Comparison of ENCODE assay signal across 29 mouse cellular contexts in the genomic region with DNA sequence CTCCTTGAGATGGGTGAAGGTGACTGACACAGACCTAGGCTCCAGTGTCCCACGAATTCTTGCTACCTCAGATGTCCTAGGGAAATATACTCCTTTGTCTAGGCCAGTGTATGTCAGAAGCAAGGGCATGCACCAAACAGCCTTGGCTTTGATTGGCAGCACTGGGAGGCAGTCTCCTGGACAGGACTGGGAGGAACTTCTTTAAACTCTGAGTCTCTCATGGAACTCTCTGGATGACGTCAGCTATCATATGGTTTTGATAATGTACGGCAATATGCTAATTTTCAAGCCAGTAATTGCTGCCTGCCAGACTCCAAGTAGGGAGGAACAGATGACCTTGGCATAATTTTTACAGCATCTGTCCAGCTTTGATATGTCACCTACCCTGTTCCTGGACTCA.
DNase-seq lines count a peak whose midpoint lies in the region; ATAC-seq lines count a peak whose summit lies in the region.
"Had no signal": no experiment of that assay in that cellular context is flagged by ENCODE, and none has a peak within 500 bp of the region (broad histone marks: within the 10 kb centered on the region; RNA-seq: fewer than 3 reads in every experiment).

No protein-coding gene starts in this region.

- DNase-seq in hindbrain, embryonic 11.5 days (ENCODE audit: low spot score), result no peak
- DNase-seq in embryo, embryonic 11 days, result peak; percentile 49
- no peak for DNase-seq in retina, postnatal 1 day
- DNase-seq in layer of hippocampus, adult 18-20 months (ENCODE audit: low spot score in 2 of 2), result no peak
- DNase-seq: adrenal gland, postnatal 25 days; cerebellum, adult 2 months; heart, postnatal 10 days; kidney, postnatal 14 days; liver; lung, adult 2 months; lung, postnatal 10 days; right cerebral cortex, postnatal 4 days; thymus, adult 18-20 months; thymus, postnatal 36 days had no signal

- H3K9me3 ChIP-seq in hindbrain, embryonic 15.5 days, result no peaks in the 10 kb centered on the region
- no peaks in the 10 kb centered on the region for H3K9me3 ChIP-seq in hindbrain, embryonic 11.5 days (ENCODE audit: control insufficient read depth, low read length)
- 0 out of 2 replicates have a peak, but pooled peaks cover 5% of the 10 kb centered on the region for H3K9me3 ChIP-seq in embryonic facial prominence, embryonic 13.5 days
- peaks cover 8% of the 10 kb centered on the region; the same call in 1 of the 2 replicates for H3K9me3 ChIP-seq in limb, embryonic 12.5 days
- H3K9me3 ChIP-seq: intestine, embryonic 15.5 days; midbrain, embryonic 13.5 days; neural tube, embryonic 15.5 days had no signal

- H3K27ac ChIP-seq in hindbrain, embryonic 15.5 days (replicated peaks), result no peak overlapping the region
- no peak overlapping the region for H3K27ac ChIP-seq in hindbrain, embryonic 11.5 days (ENCODE audit: low read depth, low read length)
- H3K27ac ChIP-seq in embryonic facial prominence, embryonic 13.5 days, result no peak overlapping the region; the same call in 1 of the 2 replicates
- H3K27ac ChIP-seq in limb, embryonic 12.5 days, result no peak overlapping the region
- H3K27ac ChIP-seq: heart, embryonic 13.5 days; hindbrain, embryonic 10.5 days; hindbrain, postnatal 0 days; intestine, embryonic 15.5 days; layer of hippocampus, adult 2 months; left cerebral cortex, adult 2 months; liver, embryonic 14.5 days; macrophage; midbrain, embryonic 13.5 days; neural tube, embryonic 15.5 days; stomach, postnatal 0 days had no signal

- 65% methylated on average over 3 of the region's 3 CpGs for WGBS in hindbrain, embryonic 15.5 days
- 84% methylated on average over 3 of the region's 3 CpGs for WGBS in hindbrain, embryonic 11.5 days
- 26% methylated on average over 3 of the region's 3 CpGs for WGBS in embryonic facial prominence, embryonic 13.5 days
- 36% methylated on average over 3 of the region's 3 CpGs for WGBS in limb, embryonic 12.5 days

- no peak overlapping the region for H3K9ac ChIP-seq in hindbrain, embryonic 15.5 days
- no peak overlapping the region for H3K9ac ChIP-seq in hindbrain, embryonic 11.5 days (ENCODE audit: low read depth, low read length)
- H3K9ac ChIP-seq in embryonic facial prominence, embryonic 13.5 days, result no peak overlapping the region
- no peak overlapping the region for H3K9ac ChIP-seq in limb, embryonic 12.5 days (replicated peaks)
- H3K9ac ChIP-seq: heart, embryonic 13.5 days; intestine, embryonic 15.5 days; liver, embryonic 14.5 days; midbrain, embryonic 13.5 days; neural tube, embryonic 15.5 days had no signal

- H3K36me3 ChIP-seq in hindbrain, embryonic 15.5 days, result no peaks in the 10 kb centered on the region
- H3K36me3 ChIP-seq in hindbrain, embryonic 11.5 days (ENCODE audit: control insufficient read depth, insufficient read depth, low read length), result no peaks in the 10 kb centered on the region
- H3K36me3 ChIP-seq in embryonic facial prominence, embryonic 13.5 days, result no peaks in the 10 kb centered on the region
- no peaks in the 10 kb centered on the region for H3K36me3 ChIP-seq in limb, embryonic 12.5 days
- H3K36me3 ChIP-seq: heart, embryonic 13.5 days; hindbrain, embryonic 10.5 days; intestine, embryonic 15.5 days; midbrain, embryonic 13.5 days; neural tube, embryonic 15.5 days had no signal

- H3K4me3 ChIP-seq in hindbrain, embryonic 15.5 days, result no peak overlapping the region
- H3K4me3 ChIP-seq in hindbrain, embryonic 11.5 days (ENCODE audit: low read depth, low read length), result no peak overlapping the region
- no peak overlapping the region for H3K4me3 ChIP-seq in embryonic facial prominence, embryonic 13.5 days
- H3K4me3 ChIP-seq in limb, embryonic 12.5 days (replicated peaks), result no peak overlapping the region
- H3K4me3 ChIP-seq: heart, embryonic 13.5 days; hindbrain, embryonic 10.5 days; intestine, embryonic 15.5 days; layer of hippocampus, adult 2 months; left cerebral cortex, adult 2 months; midbrain, embryonic 13.5 days; neural tube, embryonic 15.5 days had no signal

- no peak overlapping the region for H3K4me2 ChIP-seq in hindbrain, embryonic 15.5 days
- H3K4me2 ChIP-seq in hindbrain, embryonic 11.5 days (replicated peaks; ENCODE audit: low read depth, low read length), result no peak overlapping the region
- H3K4me2 ChIP-seq in embryonic facial prominence, embryonic 13.5 days, result no peak overlapping the region
- H3K4me2 ChIP-seq in limb, embryonic 12.5 days, result no peak overlapping the region
- H3K4me2 ChIP-seq: heart, embryonic 13.5 days; intestine, embryonic 15.5 days; midbrain, embryonic 13.5 days; neural tube, embryonic 15.5 days had no signal

- H3K27me3 ChIP-seq in hindbrain, embryonic 15.5 days, result no peaks in the 10 kb centered on the region
- no peaks in the 10 kb centered on the region for H3K27me3 ChIP-seq in hindbrain, embryonic 11.5 days (ENCODE audit: control insufficient read depth, insufficient read depth, low read length)
- H3K27me3 ChIP-seq in embryonic facial prominence, embryonic 13.5 days, result 0 out of 2 replicates have a peak, but pooled peaks cover under 1% of the 10 kb centered on the region
- no peaks in the 10 kb centered on the region for H3K27me3 ChIP-seq in limb, embryonic 12.5 days
- H3K27me3 ChIP-seq: heart, embryonic 13.5 days; intestine, embryonic 15.5 days; midbrain, embryonic 13.5 days; neural tube, embryonic 15.5 days had no signal

- peak; percentile 23; the same call in 1 of the 2 replicates for ATAC-seq in hindbrain, embryonic 15.5 days (ENCODE audit: low FRiP score, low read depth)
- no peak for ATAC-seq in hindbrain, embryonic 11.5 days (ENCODE audit: low FRiP score)
- peak; percentile 59; the same call in 1 of the 2 replicates for ATAC-seq in embryonic facial prominence, embryonic 13.5 days (ENCODE audit: insufficient number of reproducible peaks, insufficient read depth, low FRiP score, low TSS enrichment, low read depth)
- peak; percentile 56; the same call in 1 of the 2 replicates for ATAC-seq in limb, embryonic 12.5 days (ENCODE audit: insufficient number of reproducible peaks, insufficient read depth, low FRiP score, low TSS enrichment, low read depth)
- ATAC-seq: CD4-positive, CD25-positive, alpha-beta regulatory T cell, adult 4 months; hindbrain, postnatal 0 days; intestine, embryonic 15.5 days; midbrain, embryonic 13.5 days had no signal

- no peaks in the 10 kb centered on the region for H3K4me1 ChIP-seq in hindbrain, embryonic 15.5 days (replicated peaks)
- no peaks in the 10 kb centered on the region for H3K4me1 ChIP-seq in hindbrain, embryonic 11.5 days (replicated peaks; ENCODE audit: control insufficient read depth, insufficient read depth, low read length)
- H3K4me1 ChIP-seq in embryonic facial prominence, embryonic 13.5 days, result peaks cover 12% of the 10 kb centered on the region
- peaks cover 11% of the 10 kb centered on the region; the same call in 1 of the 2 replicates for H3K4me1 ChIP-seq in limb, embryonic 12.5 days (replicated peaks)
- H3K4me1 ChIP-seq: heart, embryonic 13.5 days; intestine, embryonic 15.5 days; neural tube, embryonic 15.5 days had no signal
